Mouse (Mus musculus) liver, postnatal 0 days (tissue): ENCODE measurements around the gene Olfml2a. TPM values are rescaled to one million over a fixed set of nuclear protein-coding genes. Genes with fewer than 3 reads are reported as not detected.

Source experiments
- ATAC-seq: fragments of 200-750 bp; cut with Nextera tagmentation; 2 replicates; pipeline ENCODE4 v1.8.0; 2017; ENCODE audit warnings: mild to moderate bottlenecking, moderate library complexity
- DNase-seq: peaks from one replicate; pipeline ENCODE4 v3.0.0-alpha.2; 2016
- H3K27ac ChIP-seq: fragments of 300-500 bp; sonication (generic); 2 replicates; pipeline ENCODE4 v1.5.1; 2014; ENCODE audit warnings: antibody characterized with exemption, moderate library complexity, mild to moderate bottlenecking, low read depth
- H3K27me3 ChIP-seq: fragments of 300-500 bp; sonication (generic); 2 replicates; pipeline ENCODE4 v1.6.1; 2014; ENCODE audit warnings: low read length, control low read depth, mixed read lengths; ENCODE audit not compliant: insufficient read depth
- H3K36me3 ChIP-seq: fragments of 300-500 bp; sonication (generic); replicated peaks from 2 replicates; pipeline ENCODE4 v1.6.1; 2014; ENCODE audit warnings: mild to moderate bottlenecking, control low read depth, low read length, moderate library complexity, mixed read lengths; ENCODE audit not compliant: insufficient read depth
- H3K4me1 ChIP-seq: fragments of 300-500 bp; sonication (generic); 2 replicates; pipeline ENCODE4 v1.6.1; 2014; ENCODE audit warnings: antibody characterized with exemption, mild to moderate bottlenecking, control low read depth; ENCODE audit not compliant: insufficient read depth
- H3K4me2 ChIP-seq: fragments of 300-500 bp; sonication (generic); 2 replicates; pipeline ENCODE4 v1.6.1; 2014; ENCODE audit warnings: low read depth, mild to moderate bottlenecking, low read length, moderate library complexity, mixed read lengths
- H3K4me3 ChIP-seq: fragments of 300-500 bp; sonication (generic); 2 replicates; pipeline ENCODE4 v1.5.1; 2014; ENCODE audit warnings: low read depth, low read length
- H3K9ac ChIP-seq: fragments of 300-500 bp; sonication (generic); replicated peaks from 2 replicates; pipeline ENCODE4 v1.6.1; 2014; ENCODE audit warnings: mild to moderate bottlenecking, moderate library complexity
- H3K9me3 ChIP-seq: fragments of 300-500 bp; sonication (generic); 2 replicates; pipeline ENCODE4 v1.6.1; 2016; ENCODE audit warnings: mild to moderate bottlenecking, control low read depth, low read length, mixed read lengths
- CTCF ChIP-seq: sonication (generic); IDR thresholded peaks from 2 replicates; pipeline ENCODE4 v1.5.1; 2016; ENCODE audit warnings: antibody characterized with exemption, low read depth
- EP300 ChIP-seq: IDR thresholded peaks from 2 replicates; pipeline ENCODE4 v1.6.1; 2016; ENCODE audit warnings: antibody characterized with exemption, low read depth, mild to moderate bottlenecking
- WGBS: fragments of 180-500 bp; shearing (Covaris S2); extraction: QIAGEN DNeasy Blood & Tissue Kit; methylation state at CpG from one replicate; pipeline ENCODE4 v1.1.7; 2014; ENCODE audit not compliant: insufficient replicate concordance; 5-methylcytosine and 5-hydroxymethylcytosine counted together
- polyA plus RNA-seq: library from polyadenylated mRNA; unstranded; fragments of >200 nt; fragmentation: Nextera tagmentation; extraction: Ambion mirVana; gene quantifications from 2 replicates; pipeline ENCODE4 v1.2.1, GENCODE M21; 2015

The Olfml2a gene
- polyA plus RNA-seq: 0.06 and 0.12 TPM in 2 replicates

- H3K36me3 ChIP-seq: no peaks in the 10 kb centered on the region
- DNase-seq (peak; percentile 79), ATAC-seq (peak; percentile 64)
- H3K4me1 ChIP-seq: peaks cover 11% of the 10 kb centered on the region
- TF ChIP-seq EP300 (no peak), CTCF (peak; percentile 71)
- H3K27me3 ChIP-seq: peaks cover 13% of the 10 kb centered on the region; the same call in 1 of the 2 replicates
- H3K9ac ChIP-seq: peak within 1 kb of the TSS; percentile 22; the same call in 1 of the 2 replicates
- H3K9me3 ChIP-seq: no peaks in the 10 kb centered on the region
- 8% methylated on average over 31 of the region's 32 CpGs for WGBS
- peak within 1 kb of the TSS; percentile 81 for H3K4me2 ChIP-seq
- H3K27ac ChIP-seq: no peak within 1 kb of the TSS
- H3K4me3 ChIP-seq: peak within 1 kb of the TSS; percentile 51
Observed at GRCm38 (mm10) chr2:38931851-38932667, at the start of gene Olfml2a. Gene Olfml2a (plus strand): TSS chr2:38931978.

- ATAC-seq (no peak), DNase-seq (no peak)
Observed at GRCm38 (mm10) chr2:38902866-38903265, 28.9 kb upstream of the Olfml2a start.

GRCm38 (mm10) chr2:38904290-38904689 lies 27.5 kb upstream of the Olfml2a start:
- no peaks in the 10 kb centered on the region for H3K9me3 ChIP-seq
- 47% methylated on average over 1 of the region's 1 CpGs for WGBS
- no peaks in the 10 kb centered on the region for H3K4me1 ChIP-seq
- ATAC-seq: no peak
- no peak overlapping the region for H3K4me2 ChIP-seq
- no peak for DNase-seq
- no peak overlapping the region for H3K9ac ChIP-seq
- H3K27me3 ChIP-seq: no peaks in the 10 kb centered on the region
- H3K27ac ChIP-seq: no peak overlapping the region
- no peak for TF ChIP-seq EP300
- TF ChIP-seq CTCF: no peak
- H3K36me3 ChIP-seq: no peaks in the 10 kb centered on the region
- H3K4me3 ChIP-seq: no peak overlapping the region

More at GRCm38 (mm10) chr2:38902866-38903265, 28.9 kb upstream of the Olfml2a start:
- H3K9ac ChIP-seq: no peak overlapping the region
- H3K4me3 ChIP-seq: no peak overlapping the region
- H3K9me3 ChIP-seq: no peaks in the 10 kb centered on the region
- H3K4me1 ChIP-seq: no peaks in the 10 kb centered on the region
- no peak overlapping the region for H3K27ac ChIP-seq
- no peak overlapping the region for H3K4me2 ChIP-seq
- TF ChIP-seq CTCF (no peak), EP300 (no peak)
- no peaks in the 10 kb centered on the region for H3K27me3 ChIP-seq
- no peaks in the 10 kb centered on the region for H3K36me3 ChIP-seq

GRCm38 (mm10) chr2:38906097-38906496 lies 25.7 kb upstream of the Olfml2a start:
- Histone ChIP-seq H3K27me3 (no peaks in the 10 kb centered on the region), H3K27ac (no peak overlapping the region), H3K4me2 (no peak overlapping the region), H3K4me1 (no peaks in the 10 kb centered on the region), H3K9me3 (no peaks in the 10 kb centered on the region), H3K36me3 (no peaks in the 10 kb centered on the region), H3K4me3 (no peak overlapping the region), H3K9ac (no peak overlapping the region)
- no peak for DNase-seq
- WGBS: 68% methylated on average over 5 of the region's 5 CpGs
- TF ChIP-seq CTCF (no peak), EP300 (no peak)
- ATAC-seq: no peak

GRCm38 (mm10) chr2:38908604-38909003 lies 23.2 kb upstream of the Olfml2a start:
- Histone ChIP-seq H3K36me3 (no peaks in the 10 kb centered on the region), H3K9ac (no peak overlapping the region), H3K4me3 (no peak overlapping the region), H3K27ac (no peak overlapping the region), H3K4me1 (no peaks in the 10 kb centered on the region), H3K9me3 (no peaks in the 10 kb centered on the region), H3K27me3 (no peaks in the 10 kb centered on the region), H3K4me2 (no peak overlapping the region)
- 47% methylated on average over 1 of the region's 1 CpGs for whole genome bisulfite sequencing
- ATAC-seq: no peak
- DNase-seq: no peak
- TF ChIP-seq CTCF: no peak
- no peak for TF ChIP-seq EP300

- DNase-seq (no peak), ATAC-seq (no peak)
- Histone ChIP-seq H3K9me3 (no peaks in the 10 kb centered on the region), H3K27me3 (no peaks in the 10 kb centered on the region), H3K4me1 (no peaks in the 10 kb centered on the region), H3K36me3 (no peaks in the 10 kb centered on the region), H3K27ac (no peak overlapping the region), H3K4me3 (no peak overlapping the region), H3K9ac (no peak overlapping the region), H3K4me2 (no peak overlapping the region)
- WGBS: 71% methylated on average over 1 of the region's 1 CpGs
- no peak for TF ChIP-seq CTCF
- no peak for TF ChIP-seq EP300
Observed at GRCm38 (mm10) chr2:38914517-38914916, 17.3 kb upstream of the Olfml2a start.
